Mouse (Mus musculus): ENCODE measurements at regions not wholly inside any gene's neighbourhood (a gene's known extent, or its start where the extent isn't known, plus 50 kb on each side); places are given as distances from the start of the nearest gene placed in this dataset.

DNA sequence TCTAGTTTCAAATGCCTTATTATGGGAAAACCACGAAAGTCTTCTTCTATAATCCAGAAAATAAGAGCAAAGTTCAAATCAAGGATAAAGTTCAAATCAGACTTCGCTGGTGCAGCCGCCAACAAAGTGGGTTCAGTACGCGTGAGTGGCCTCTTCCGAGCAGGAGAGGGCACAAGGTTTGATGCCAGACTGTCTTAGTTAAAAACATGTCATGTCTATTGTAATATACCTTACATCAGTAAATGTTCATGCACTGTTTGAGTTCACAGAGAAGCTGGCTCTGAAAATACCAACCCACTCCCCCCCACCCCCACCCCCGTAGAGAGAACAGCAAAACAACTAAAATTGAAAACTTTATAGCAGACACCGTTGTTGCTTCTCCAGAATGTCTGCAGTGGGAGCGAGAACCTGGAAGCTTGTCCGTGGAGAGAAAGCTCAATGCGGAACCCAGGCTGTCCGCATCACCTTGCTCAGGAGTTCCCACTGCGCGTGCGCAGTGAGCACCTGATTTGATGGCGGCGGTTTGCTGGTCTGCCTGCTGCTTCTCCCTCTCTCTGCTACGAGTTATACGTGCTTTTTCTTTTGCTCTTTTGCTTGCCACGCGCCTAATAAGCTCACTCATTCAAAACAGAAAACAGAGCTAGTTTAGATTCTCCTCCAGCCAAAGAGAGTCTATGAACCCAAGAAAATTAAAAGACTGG is 367.8 kb upstream of the 3110018I06Rik start:
- no peak for TF ChIP-seq GATA1 (IDR thresholded peaks at IDR 0.05; ENCODE audit: borderline replicate concordance, low read length)
- no peak for TF ChIP-seq FLI1 (IDR thresholded peaks at IDR 0.05; ENCODE audit: low read length)
